Mouse (Mus musculus) C2C12 (cell line): ENCODE results near the gene Flt3.

Experiments used
- CEBPB ChIP-seq: IDR thresholded peaks from one replicate; pipeline ENCODE4 v1.6.1; 2011; ENCODE audit warnings: low read depth, mild to moderate bottlenecking, control low read depth, moderate library complexity
- CTCF ChIP-seq: IDR thresholded peaks from one replicate; pipeline ENCODE4 v1.5.1; 2011; ENCODE audit not compliant: control insufficient read depth, insufficient read depth, insufficient read length
- MYOD1 ChIP-seq: IDR thresholded peaks from one replicate; pipeline ENCODE4 v1.6.1; 2011; ENCODE audit warnings: low read depth; ENCODE audit not compliant: control insufficient read depth, insufficient read length
- USF1 ChIP-seq: IDR thresholded peaks from one replicate; pipeline ENCODE4 v1.6.1; 2011; ENCODE audit warnings: low read depth, mild to moderate bottlenecking, control low read depth, moderate library complexity

DNA sequence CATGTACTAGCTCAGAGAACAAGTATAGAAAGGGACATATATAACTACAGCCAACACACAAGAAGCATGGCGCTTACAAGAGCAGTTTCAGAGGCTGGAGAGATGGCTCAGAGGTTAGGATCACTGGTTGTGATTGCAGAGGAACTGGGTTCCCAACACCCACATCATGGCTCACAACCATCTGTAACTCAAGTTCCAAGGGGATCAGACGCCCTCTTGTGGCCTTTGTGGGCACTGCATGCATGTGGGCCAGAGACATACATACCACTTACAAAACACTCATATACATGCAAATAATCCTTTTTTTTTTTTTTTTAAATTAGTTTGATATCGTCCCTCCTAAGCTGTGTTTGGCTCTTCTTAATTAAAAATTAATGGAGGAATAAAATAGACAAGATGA is 42.8 kb downstream of the Flt3 start:
- TF ChIP-seq CTCF (peak; percentile 21), USF1 (no peak), CEBPB (no peak), MYOD1 (no peak)
